Mouse (Mus musculus) megakaryocyte progenitor cell, adult 5-6 weeks (primary cell): ENCODE data around the gene Chek2. TPM values are rescaled to one million over a fixed set of nuclear protein-coding genes. Genes with fewer than 3 reads are reported as not detected.
"Not testable (repeated sequence)": the region's sequence is repeated elsewhere in the genome, so short reads cannot be mapped to it uniquely, and the experiment has no call there.

Source experiments
- ATAC-seq: replicated peaks from 2 replicates; pipeline ENCODE4 v1.8.0; 2016; ENCODE audit warnings: mild to moderate bottlenecking, moderate TSS enrichment, inconsistent platforms; ENCODE audit not compliant: poor library complexity
- total RNA-seq, 2 experiments: library from RNA; stranded (forward) in 1 of 2; stranded (reverse) in 1 of 2; fragments of 157-497, 149-512 nt in 1 of 2; fragments of 200-1000 nt in 1 of 2; gene quantifications; 2 replicates each; pipeline versions ENCODE4 v1.2.3 to v1.2.4; 2015 to 2017

Gene Chek2
- total RNA-seq (2015) (29.8 and 30.4 TPM in 2 replicates), total RNA-seq (2017) (27.4 and 32.9 TPM in 2 replicates)

DNA sequence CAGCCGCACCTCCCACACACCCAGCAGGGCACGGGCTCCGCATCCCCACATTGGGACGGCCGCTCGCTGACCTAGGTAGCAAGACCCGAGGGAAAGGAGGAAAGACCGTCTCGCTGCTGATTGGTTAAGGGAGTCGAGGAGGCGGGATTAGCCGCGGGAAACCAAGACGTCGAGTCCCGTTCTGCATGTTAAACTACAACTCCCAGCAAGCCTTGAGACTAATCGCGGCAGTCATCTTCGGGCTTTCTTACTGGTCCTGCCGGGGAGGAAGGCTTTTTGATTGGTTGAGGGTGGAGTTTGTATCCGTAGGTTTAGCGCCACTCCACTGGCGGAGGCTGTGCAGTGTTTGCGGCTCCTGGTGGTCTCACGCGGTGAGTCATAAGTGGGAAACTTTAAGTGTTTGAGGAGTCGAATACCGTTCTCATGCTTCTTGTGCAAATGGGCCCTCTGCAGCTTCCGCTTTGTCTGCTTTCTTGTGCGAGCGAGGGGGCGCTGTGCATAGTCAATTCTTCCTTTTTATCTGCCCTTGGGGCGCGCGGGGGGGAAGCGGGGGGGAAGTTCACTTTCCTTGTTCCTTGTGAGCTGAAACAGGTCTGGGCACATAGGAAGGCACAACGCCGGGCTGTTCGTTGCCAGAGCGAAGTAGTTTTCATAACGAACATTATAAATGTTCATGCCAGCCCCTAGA, at the start of gene Chek2, which contains the start of gene Hscb:
Chek2 (plus strand) TSS at position 302 of the 688 bp plus-strand sequence.
Hscb (minus strand) TSS at position 100 of the 688 bp plus-strand sequence.
- peak; percentile 79 for ATAC-seq

DNA sequence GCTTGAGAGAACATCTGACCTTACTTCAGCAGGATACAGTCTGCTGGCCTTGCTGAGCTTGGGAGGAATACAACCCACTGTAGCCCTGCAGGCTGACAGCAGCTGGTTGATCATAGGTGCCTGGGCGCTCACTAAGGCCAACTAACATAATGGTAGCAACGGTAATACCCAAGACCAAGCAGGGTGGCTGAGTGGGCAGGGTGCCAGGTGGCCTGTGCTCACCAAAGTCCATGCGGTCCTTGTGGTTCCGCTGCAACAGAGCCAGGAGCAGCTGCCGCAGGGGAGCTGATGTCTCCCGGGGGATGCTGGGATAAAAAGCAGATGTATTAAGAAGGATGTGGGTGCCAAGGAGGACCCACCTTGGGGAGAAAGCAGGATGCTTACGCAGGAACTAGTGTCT, 45.4 kb upstream of the Chek2 start:
- ATAC-seq = no peak

DNA sequence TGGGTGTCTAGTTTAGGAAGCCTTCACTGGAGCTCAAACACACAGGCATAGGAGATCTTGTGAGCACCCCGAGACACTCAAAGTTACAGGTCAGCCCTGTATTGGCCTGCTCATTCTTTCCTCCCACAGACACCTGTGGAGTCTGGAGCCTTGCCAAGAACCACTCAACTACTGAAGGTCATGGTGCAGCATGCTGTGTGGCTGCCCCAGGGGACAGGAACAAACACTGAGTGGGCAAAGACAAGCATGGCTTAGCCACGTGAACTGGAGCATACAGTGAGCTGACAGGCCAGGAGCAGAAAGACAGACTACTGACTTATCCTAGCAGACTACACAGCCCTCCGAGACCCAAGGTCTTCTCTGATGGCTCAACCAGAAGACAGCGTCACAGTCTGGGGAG, 42.1 kb upstream of the Chek2 start:
- no peak for ATAC-seq

DNA sequence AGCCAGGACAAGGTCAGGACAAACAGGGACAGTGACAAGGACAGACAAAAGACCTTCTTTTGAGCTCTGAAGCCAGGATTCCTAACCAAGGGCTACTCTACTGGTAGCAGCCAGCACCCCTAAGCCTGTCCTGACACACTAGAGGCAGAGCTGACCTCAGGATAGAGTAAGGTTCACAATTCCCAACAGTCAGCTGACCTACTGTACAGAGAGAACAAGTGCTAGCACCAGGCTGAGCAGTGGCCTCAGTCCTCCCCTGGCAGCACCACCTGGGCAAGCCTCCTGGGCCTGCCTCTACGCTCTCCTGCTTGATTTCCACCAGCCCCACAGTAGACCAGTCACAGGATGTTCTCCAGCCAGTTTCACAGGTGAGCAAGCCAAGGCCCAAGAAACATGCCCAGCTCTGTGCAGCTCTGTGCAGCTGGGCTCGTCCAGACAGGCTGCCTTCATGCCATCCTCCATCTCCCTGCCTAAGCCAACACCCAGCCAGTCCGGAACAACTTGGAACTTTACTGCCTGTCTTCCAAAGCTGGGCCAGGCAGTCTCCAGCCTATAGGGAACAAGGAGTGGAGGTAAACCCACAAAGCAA, 38.6 kb upstream of the Chek2 start:
- no peak for ATAC-seq

DNA sequence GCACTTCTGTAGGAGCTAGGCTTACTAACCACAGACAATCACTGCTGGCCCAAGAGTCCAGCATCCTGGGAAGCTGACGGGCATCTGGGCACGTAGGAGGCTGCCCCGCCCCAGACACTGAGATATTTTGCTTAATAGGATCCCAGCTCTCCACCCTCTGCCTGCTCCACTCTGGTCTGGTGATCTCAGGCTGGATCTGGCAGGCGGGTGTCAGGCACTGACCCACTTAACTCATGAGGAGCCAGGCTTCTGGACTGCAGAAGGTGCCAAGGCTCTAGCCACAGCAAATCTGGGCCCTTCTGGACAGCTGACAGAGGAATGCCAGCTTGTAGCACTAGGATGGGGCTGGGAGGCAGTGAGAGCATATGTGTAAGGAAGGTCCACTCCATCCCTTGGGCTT, 37.6 kb upstream of the Chek2 start:
- ATAC-seq = no peak

DNA sequence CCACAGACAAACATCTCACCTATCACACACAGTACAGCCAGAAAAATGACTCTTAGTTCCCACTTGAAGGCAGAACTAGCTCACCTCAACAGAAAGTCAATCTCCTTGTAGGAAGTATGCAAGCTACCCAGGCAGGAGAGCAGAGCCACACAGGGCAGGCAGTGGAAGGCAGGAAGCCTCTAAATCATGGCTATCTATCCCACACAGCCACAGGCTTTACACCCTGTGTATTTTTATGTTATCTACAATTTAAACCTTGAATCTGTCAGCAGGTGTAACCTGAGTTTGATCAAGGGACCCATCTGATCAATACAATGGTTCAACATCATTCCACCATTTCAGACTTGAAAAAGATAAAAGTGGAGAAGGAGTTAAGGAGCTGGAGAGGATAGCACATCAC, 37.0 kb upstream of the Chek2 start:
- peak; percentile 30; the same call in 1 of the 2 replicates for ATAC-seq

DNA sequence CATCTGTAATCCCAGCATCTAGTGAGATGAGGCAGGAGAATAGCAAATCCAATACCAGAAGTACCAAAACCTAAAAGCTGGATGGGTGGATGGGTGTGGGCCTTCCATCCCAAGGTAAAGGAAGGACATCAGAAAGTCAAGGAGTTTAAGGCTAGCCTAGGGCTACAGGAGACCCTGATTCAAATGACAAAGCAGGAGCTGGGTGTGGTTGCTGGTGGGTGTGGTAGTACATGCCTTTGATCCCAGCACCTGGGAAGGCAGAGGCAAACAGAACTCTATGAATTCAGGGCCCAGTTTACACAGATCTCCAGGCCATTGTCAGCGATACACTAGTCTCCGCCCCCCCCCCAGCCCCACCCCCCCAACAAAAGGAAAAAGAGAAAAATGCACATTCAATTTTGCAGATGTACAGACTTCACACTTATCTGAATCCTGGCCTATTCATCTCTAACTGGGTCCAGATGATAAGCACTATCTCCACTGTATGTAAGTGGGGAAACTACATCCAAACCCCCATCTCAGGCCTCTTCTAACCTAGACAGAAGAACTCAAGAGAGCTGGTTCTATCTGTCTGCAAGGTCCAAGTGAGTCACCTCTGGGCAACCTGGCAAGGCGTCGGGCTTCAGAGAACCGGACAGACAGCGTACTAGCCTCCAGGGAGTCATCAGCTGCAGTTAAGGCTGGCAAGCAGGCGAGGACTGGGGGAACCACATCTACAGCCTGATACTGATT, 35.6 kb upstream of the Chek2 start:
- no peak for ATAC-seq

DNA sequence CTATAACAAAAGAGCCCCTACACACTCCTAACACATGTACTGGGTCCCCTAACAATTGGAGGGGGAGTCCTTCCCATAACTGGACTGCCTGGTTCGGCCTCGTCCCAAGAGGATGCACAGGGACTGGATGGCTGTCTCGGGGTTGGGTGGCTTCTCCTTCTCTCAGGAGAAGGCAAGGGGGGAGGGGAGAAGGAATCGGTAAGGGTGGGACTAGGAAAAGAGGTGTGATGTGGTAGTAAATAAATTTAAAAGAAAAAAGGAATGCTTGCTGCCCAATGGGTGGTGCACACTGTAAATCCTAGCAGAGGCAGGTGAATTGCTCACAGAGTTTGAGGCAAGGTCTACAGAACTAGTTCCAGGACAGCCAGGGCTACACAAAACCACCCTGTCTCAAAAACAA, 33.6 kb upstream of the Chek2 start:
- no peak for ATAC-seq

DNA sequence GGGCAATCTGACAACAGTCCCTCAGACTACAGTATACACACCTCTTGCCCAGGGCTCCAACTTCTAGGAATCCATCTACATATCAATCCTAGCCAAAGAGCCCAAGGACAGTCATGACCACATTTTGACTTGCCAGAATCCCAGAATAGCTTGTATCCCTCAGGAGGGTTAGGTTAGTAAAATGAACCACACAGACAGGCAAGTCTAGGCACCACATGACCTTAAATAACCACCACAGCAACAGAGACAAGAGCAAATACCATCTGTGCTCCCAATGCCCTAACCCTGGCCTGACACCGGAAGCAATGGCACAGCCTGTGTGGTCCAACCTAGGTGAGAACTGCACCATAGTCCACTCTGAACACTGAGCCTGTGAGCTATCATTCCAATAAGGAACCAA, 33.1 kb upstream of the Chek2 start:
- no peak for ATAC-seq

DNA sequence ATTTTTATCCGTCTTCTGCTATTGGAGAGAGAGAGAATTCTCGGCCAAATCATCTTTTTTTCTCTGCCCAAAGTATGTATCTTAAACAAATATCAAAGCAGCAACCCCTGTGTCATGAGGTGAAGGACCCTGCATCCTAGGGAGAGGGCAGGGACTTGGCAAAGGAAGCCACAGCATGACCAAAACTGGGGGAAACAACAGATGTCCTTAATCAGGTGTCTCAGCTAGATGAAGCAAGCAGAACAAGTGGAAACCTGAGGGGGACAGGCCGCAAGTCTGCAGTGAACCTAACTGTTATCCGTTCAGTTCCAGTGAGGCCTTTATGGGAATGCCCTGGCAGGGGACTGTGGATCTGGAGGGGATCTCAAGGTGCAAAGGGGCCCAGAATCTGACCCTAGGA, 32.3 kb upstream of the Chek2 start:
- no peak for ATAC-seq

DNA sequence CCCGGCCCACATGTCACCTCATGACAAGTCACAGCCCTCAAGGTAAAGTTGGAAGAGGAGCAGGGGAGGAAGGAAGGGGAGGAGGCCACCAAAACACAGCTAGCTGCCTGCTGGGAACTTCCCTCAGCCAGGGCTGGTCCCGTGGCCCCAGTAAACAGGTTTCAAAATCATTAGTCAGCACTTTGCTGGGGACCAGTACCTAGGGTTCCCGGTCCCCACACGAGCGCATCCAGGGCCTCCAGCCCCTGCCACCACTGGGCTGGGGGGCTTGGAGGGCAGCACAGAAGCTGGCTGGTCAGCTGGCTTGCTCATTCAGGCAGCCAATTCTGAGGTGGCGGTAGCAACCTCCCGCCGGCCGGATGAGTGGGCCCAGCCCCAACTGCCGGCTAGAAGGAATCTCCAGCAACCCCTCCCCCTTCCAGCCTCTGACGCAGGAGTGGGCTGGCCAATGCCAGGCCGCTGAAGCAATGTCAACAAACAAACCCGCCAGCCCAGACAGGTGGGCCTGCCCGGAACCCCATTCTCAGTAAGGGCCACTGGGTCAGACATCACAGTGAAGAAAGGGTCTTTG, 31.6 kb upstream of the Chek2 start:
- peak; percentile 62 for ATAC-seq

DNA sequence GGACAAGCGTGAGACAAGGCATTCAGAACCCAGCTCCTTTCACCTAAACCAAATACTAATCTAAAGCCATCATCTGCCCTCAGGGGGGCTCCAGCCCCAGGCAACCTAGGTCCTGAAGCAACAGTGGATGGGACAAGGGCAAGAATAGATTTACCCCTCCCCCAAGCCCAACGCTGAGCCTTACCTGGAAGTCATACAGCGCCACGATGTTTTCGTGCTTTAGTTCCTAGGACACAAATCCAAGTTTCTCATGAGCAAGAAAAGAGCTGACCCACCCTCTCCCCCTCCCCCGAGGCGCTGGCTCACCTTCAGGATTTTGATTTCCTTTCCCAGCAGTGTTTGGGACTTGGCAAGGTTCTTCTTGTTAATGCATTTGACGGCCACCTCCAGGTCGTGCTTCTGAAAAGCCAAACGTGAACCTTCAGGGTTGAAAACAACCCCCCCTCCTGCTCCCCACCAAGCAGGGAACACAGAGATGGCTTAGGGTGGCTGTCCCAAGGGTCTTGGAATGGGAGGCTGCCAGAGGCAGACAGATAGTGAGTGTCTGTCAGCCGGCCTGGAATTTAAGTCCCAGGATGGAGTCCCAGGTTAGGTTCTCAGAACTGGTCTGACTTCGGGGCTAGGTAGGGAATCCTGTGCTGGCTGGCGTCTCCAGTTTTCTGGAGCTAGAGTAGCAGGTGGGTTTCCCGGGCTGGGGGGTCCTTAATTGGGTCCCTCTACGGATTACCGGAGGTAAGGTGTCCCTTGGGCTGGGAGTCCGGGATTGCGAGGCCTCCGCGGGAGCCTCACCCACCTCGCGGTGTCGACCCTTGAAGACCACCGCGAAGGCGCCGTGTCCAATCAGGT, 30.7 kb upstream of the Chek2 start:
- ATAC-seq = no peak

DNA sequence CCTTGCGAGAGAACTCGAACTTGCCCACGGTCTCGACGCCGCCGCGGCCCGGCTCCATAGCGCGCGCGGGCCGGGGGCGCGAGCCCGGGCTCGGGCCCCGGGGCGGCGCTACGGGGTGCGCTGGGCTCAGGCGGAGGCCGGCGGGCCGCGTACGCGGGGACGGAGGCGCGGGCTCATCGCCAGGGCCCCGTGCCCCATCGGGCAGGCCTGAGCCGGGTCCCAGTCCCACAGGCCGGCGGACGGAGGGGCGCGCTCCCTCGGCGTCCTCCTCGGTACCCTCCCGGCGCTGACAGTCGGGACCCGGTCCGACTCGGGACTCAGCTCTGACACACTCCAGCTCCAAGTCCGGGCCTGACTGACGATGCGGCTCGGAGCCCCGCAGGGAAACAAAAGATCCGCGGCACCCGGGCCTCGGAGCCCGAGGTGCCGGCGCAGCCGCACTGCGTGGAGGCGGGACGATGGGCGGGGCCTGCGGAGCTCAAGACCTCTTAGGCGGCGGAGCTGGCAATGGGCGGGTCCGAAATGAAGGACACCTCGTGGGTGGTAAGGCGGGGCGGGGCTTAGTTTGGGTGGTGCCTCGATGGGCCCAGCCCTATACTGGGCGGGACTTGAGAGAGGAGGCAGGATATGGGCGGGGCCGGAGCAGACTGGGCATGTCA, 30.0 kb upstream of the Chek2 start, which contains the start of gene Ulk1:
Ulk1 (minus strand) TSS at position 431 of the 659 bp plus-strand sequence.
- peak; percentile 88 for ATAC-seq

DNA sequence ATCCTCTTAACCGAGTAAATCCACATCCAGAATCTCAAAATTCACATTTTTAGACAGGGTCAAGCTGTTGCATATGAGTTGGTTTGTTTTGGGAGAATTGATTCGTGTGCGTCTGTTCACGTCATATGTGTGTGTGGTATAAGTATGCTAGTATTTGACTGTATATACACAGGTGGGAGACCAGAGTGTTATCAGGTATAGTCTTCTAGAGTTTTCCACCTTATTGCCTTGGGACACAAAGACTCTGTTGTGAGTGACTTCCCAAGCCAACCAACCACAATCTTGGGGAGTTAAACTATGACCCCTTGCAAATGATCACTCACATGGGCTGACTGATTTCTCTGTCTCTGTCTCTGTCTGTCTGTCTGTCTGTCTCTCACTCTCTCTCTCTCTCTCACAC, 15.4 kb upstream of the Chek2 start:
- ATAC-seq = no peak

DNA sequence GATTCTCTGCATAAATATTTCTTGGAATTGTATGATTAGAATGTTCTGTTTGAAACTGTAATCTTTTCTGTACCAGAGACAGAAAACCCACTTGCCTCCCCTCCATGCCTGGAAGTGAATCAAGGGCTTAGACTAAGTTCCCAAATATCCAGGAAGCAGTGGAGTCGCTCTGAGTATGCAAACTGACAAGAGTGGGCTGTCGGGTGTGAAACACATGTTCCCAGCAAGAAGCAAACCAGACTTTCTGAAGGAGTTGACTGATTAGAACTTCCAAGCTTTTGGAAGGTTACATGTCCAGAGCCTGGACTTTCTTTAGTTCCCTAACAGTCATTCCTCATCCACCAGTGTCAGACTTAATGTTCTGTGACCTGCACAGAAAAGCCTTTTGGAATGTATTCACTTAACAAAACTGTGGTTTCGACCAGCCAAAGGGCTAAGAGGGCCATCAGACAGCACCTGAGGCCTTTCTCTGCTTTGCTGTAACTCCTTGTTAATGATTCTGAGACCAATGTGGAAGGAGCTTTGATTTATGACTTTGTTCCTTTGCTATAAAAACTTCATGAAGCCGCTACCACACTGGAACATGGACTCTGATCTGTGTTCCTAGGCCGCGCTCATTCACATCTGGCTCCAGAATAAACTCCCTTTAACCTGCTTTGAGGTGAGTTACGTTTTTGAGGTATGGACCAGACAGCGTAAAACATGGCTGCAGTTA, 12.8 kb upstream of the Chek2 start:
- ATAC-seq = no peak

DNA sequence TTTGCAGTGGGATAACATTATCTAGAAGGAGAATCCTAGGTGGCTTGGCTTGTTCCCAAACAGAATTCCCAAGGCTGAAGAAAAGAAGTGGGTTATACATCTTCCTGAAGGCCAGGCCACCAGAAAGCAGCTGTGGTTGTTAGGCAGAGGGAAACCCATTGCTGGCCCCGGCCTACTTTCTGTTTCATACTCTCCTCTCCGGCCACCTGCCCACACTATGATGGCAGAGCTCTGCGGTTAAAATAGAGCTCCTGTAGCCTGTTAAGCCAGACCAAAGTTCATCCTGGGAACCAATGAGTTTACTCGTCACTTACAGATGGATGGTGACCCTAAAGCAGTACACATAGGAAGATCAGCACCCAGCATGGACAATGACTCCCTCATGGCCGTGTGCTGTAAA, 12.2 kb upstream of the Chek2 start:
- ATAC-seq = no peak

DNA sequence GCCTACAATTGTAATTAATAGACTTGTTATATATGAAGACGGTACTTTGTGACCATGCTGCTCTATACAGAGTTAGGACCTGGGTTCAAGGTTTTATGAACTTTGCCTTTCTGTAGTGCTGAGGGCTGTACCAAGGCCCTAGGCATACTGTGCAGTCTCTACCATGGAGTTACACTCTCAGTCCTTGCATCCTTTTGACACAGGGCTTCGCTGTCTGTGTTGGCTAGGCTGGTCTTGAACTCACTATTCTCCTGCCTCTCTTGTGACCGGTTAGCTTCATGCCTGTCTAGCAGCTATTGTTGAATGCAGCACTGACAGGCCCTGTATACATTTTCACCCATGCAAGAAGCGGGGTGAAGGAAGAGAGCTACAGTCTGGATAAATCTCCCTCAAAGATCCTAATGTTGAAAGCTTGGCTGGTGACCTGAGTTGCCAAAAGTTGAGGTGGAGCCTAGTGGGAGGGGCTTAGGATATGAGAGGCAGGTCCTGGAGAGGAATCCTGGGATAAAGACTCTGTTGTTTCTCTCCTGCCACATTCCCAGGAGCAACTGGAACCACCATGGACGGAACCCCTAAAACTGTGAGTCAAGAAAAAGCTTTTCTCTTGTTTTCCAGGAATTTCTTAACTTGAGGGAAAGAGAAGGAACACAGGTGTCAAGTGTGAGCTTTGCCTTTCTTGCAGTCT, 8.6 kb upstream of the Chek2 start:
- ATAC-seq = no peak

DNA sequence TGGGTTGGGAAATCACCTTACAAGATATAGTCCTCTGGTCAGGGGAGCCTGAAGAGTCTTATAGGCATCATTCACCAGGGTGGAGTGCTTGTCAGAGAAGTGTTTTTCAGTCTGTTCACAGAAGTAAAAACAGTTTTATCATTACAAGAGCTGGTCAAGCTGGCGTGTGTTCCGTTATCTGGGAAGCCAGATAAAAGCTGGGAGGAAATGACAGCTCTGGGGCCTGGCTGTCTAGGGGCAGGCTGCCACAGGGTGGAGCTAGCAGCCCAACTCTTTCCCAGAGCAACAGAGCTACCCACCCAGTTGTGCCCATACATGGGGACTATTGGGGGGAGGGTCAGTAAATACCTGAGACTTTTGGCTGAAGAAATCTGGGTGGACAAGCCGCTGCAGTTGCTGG, 3.8 kb upstream of the Chek2 start:
- ATAC-seq = peak; percentile 54

DNA sequence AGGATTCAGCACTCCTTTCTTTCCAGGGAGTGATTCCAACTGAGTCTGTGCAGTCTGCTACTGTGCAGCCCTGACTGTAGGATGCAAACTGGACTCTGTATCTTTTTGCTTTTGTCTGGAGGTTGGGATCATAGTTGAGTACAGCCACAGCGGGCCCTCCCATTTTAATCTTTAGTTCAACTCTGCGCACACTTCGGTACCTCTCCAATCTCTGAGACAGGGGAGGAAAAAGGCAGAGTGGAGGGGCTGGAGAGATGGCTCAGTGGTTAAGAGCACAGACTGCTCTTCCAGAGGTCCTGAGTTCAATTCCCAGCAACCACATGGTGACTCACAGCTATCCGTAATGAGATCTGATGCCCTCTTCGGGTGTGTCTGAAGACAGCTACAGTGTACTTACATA, 1.8 kb upstream of the Chek2 start:
- ATAC-seq = not testable (repeated sequence)
